Mouse (Mus musculus): ENCODE measurements at regions not wholly inside any gene's neighbourhood (a gene's known extent, or its start where the extent isn't known, plus 50 kb on each side); places are given as distances from the start of the nearest gene placed in this dataset.

DNA sequence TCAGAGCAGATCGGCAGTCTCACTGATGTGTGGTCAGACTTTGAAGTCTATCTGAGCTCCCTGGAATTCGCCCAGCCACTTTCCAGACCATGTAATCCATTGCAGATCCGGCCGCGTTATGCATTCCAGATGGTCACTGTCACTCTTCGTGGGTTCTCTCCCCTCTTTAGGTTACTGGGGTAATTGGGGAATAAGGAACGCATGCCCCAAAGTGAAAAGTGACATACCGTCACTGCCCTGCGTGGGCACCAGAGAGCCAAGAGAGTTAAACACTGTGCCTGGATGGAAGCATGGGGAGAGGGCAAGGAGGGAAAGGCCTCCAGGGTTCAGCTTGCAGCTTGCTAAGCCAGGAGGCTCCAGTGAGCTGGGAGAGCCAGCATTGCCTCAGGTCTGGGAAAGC, 108.0 kb downstream of the Gas1 start:
- TF ChIP-seq CTCF (IDR thresholded peaks at IDR 0.05; ENCODE audit: insufficient read depth, low read length) (no peak), POLR2A (IDR thresholded peaks at IDR 0.05; ENCODE audit: borderline replicate concordance, extremely low read depth, low read depth, low read length) (no peak)
